Mouse (Mus musculus) heart, embryonic 14.5 days (tissue): ENCODE measurements around the gene Ica1. TPM values are rescaled to one million over a fixed set of nuclear protein-coding genes. Genes with fewer than 3 reads are reported as not detected.

ENCODE experiments used
- ATAC-seq: fragments of 200-750 bp; cut with Nextera tagmentation; 2 replicates; pipeline ENCODE4 v1.8.0; 2017; ENCODE audit warnings: low read depth, moderate TSS enrichment; ENCODE audit not compliant: insufficient number of reproducible peaks, insufficient read depth, low FRiP score
- H3K27ac ChIP-seq, 2 experiments: fragments of 200-500 bp in 1 of 2; fragments of 300-500 bp in 1 of 2; sonication (generic) in 1 of 2; replicated peaks in 1 of 2; 2 replicates each; pipeline ENCODE4 v1.5.1; 2012 to 2014; ENCODE audit warnings: low read depth in 2 of 2, low read length in 2 of 2, control low read depth in 1 of 2, mild to moderate bottlenecking in 1 of 2, mixed read lengths in 1 of 2; ENCODE audit not compliant: control insufficient read depth in 1 of 2, insufficient read depth in 1 of 2
- H3K27me3 ChIP-seq: fragments of 300-500 bp; sonication (generic); 2 replicates; pipeline ENCODE4 v1.6.1; 2014; ENCODE audit warnings: mild to moderate bottlenecking, low read length, control low read depth; ENCODE audit not compliant: control insufficient read depth, insufficient read depth
- H3K36me3 ChIP-seq: fragments of 300-500 bp; sonication (generic); 2 replicates; pipeline ENCODE4 v1.6.1; 2014; ENCODE audit warnings: mild to moderate bottlenecking, control low read depth, low read length, mixed read lengths; ENCODE audit not compliant: control insufficient read depth, insufficient read depth
- H3K4me1 ChIP-seq, 2 experiments: fragments of 200-500 bp in 1 of 2; fragments of 300-500 bp in 1 of 2; sonication (generic) in 1 of 2; 2 replicates each; pipeline ENCODE4 v1.6.1; 2012 to 2014; ENCODE audit warnings: low read length in 2 of 2, control low read depth in 1 of 2, mixed read lengths in 1 of 2; ENCODE audit not compliant: control insufficient read depth in 2 of 2, insufficient read depth in 2 of 2
- H3K4me2 ChIP-seq: fragments of 300-500 bp; sonication (generic); 2 replicates; pipeline ENCODE4 v1.6.1; 2014; ENCODE audit warnings: mild to moderate bottlenecking, low read length
- H3K4me3 ChIP-seq, 2 experiments: fragments of 200-500 bp in 1 of 2; fragments of 300-500 bp in 1 of 2; sonication (generic) in 1 of 2; 2 replicates each; pipeline ENCODE4 v1.5.1; 2012 to 2014; ENCODE audit warnings: low read length in 2 of 2, mild to moderate bottlenecking in 2 of 2, control low read depth in 1 of 2, low read depth in 1 of 2, moderate library complexity in 1 of 2; ENCODE audit not compliant: control insufficient read depth in 1 of 2, insufficient read depth in 1 of 2
- H3K9ac ChIP-seq: fragments of 300-500 bp; sonication (generic); 2 replicates; pipeline ENCODE4 v1.6.1; 2014; ENCODE audit warnings: mild to moderate bottlenecking, low read length
- H3K9me3 ChIP-seq: fragments of 300-500 bp; sonication (generic); 2 replicates; pipeline ENCODE4 v1.6.1; 2016; ENCODE audit warnings: low read length, control low read depth; ENCODE audit not compliant: control insufficient read depth
- WGBS: fragments of 180-500 bp; shearing (Covaris S2); extraction: QIAGEN DNeasy Blood & Tissue Kit; methylation state at CpG from one replicate; pipeline ENCODE4 v1.1.7; 2014; 5-methylcytosine and 5-hydroxymethylcytosine counted together
- polyA plus RNA-seq: library from polyadenylated mRNA; unstranded; fragments of >200 nt; fragmentation: Nextera tagmentation; extraction: Ambion mirVana; gene quantifications from 2 replicates; pipeline ENCODE4 v1.2.1, GENCODE M21; 2014

The Ica1 gene
- polyA plus RNA-seq, 1 experiment from 2014 or later = 29.3 TPM

GRCm38 (mm10) chr6:8716539-8716938, 61.7 kb downstream of the Ica1 start:
- Histone ChIP-seq H3K27me3 (no peaks in the 10 kb centered on the region), H3K27ac (no peak overlapping the region), H3K9ac (no peak overlapping the region), H3K4me1 (no peaks in the 10 kb centered on the region), H3K4me3 (no peak overlapping the region), H3K9me3 (no peaks in the 10 kb centered on the region), H3K36me3 (0 out of 2 replicates have a peak, but pooled peaks cover 4% of the 10 kb centered on the region), H3K4me2 (no peak overlapping the region)
- no peak for ATAC-seq
- WGBS = 93% methylated on average over 2 of the region's 2 CpGs

GRCm38 (mm10) chr6:8711246-8711645, 67.0 kb downstream of the Ica1 start:
- H3K4me3 ChIP-seq = no peak overlapping the region
- no peaks in the 10 kb centered on the region for H3K4me1 ChIP-seq
- H3K4me2 ChIP-seq = no peak overlapping the region
- ATAC-seq = no peak
- no peaks in the 10 kb centered on the region for H3K9me3 ChIP-seq
- H3K27me3 ChIP-seq = no peaks in the 10 kb centered on the region
- H3K27ac ChIP-seq = no peak overlapping the region
- WGBS = 81% methylated on average over 5 of the region's 5 CpGs
- no peak overlapping the region for H3K9ac ChIP-seq
- H3K36me3 ChIP-seq = 0 out of 2 replicates have a peak, but pooled peaks cover 4% of the 10 kb centered on the region

GRCm38 (mm10) chr6:8694636-8695514, 83.4 kb downstream of the Ica1 start:
- H3K4me1 ChIP-seq = peaks cover 0 to 6% of the 10 kb centered on the region in 2 experiments; a peak in 2 of 4 replicates
- no peak overlapping the region for H3K4me3 ChIP-seq
- no peaks in the 10 kb centered on the region for H3K27me3 ChIP-seq
- H3K9me3 ChIP-seq = no peaks in the 10 kb centered on the region
- ATAC-seq = no peak
- no peaks in the 10 kb centered on the region for H3K36me3 ChIP-seq
- no peak overlapping the region for H3K4me2 ChIP-seq
- H3K9ac ChIP-seq = no peak overlapping the region
- no peak overlapping the region for H3K27ac ChIP-seq
- 76% methylated on average over 12 of the region's 12 CpGs for WGBS

- H3K4me3 ChIP-seq = no peak overlapping the region
- H3K27me3 ChIP-seq = no peaks in the 10 kb centered on the region
- no peaks in the 10 kb centered on the region for H3K36me3 ChIP-seq
- H3K4me2 ChIP-seq = no peak overlapping the region
- no peak overlapping the region for H3K9ac ChIP-seq
- no peaks in the 10 kb centered on the region for H3K9me3 ChIP-seq
- WGBS = 45% methylated on average over 10 of the region's 10 CpGs
- no peak for ATAC-seq
- H3K4me1 ChIP-seq = peaks cover 0 to 6% of the 10 kb centered on the region in 2 experiments; a peak in 2 of 4 replicates
- no peak overlapping the region for H3K27ac ChIP-seq
These were observed 84.2 kb downstream of the Ica1 start for GRCm38 (mm10) chr6:8693926-8694635.

- Histone ChIP-seq H3K4me2 (no peak overlapping the region), H3K4me1 (peaks cover 0 to 6% of the 10 kb centered on the region in 2 experiments; a peak in 2 of 4 replicates), H3K9ac (no peak overlapping the region), H3K4me3 (no peak overlapping the region), H3K27ac (no peak overlapping the region), H3K9me3 (no peaks in the 10 kb centered on the region), H3K36me3 (no peaks in the 10 kb centered on the region), H3K27me3 (no peaks in the 10 kb centered on the region)
- ATAC-seq = no peak
- WGBS = 62% methylated on average over 11 of the region's 11 CpGs
These were observed 85.0 kb downstream of the Ica1 start for GRCm38 (mm10) chr6:8693141-8693881.

GRCm38 (mm10) chr6:8691199-8691975, 86.9 kb downstream of the Ica1 start:
- H3K4me1 ChIP-seq = peaks cover 2 to 12% of the 10 kb centered on the region in 2 experiments; a peak in 3 of 4 replicates
- no peak overlapping the region for H3K27ac ChIP-seq

GRCm38 (mm10) chr6:8690441-8690840, 87.8 kb downstream of the Ica1 start:
- Histone ChIP-seq H3K4me2 (no peak overlapping the region), H3K4me3 (no peak overlapping the region), H3K36me3 (no peaks in the 10 kb centered on the region), H3K9me3 (no peaks in the 10 kb centered on the region), H3K4me1 (peaks cover 2 to 14% of the 10 kb centered on the region in 2 experiments; a peak in 3 of 4 replicates), H3K27me3 (no peaks in the 10 kb centered on the region), H3K9ac (no peak overlapping the region), H3K27ac (no peak overlapping the region)
- WGBS = 32% methylated on average over 3 of the region's 3 CpGs
- ATAC-seq = no peak

More at GRCm38 (mm10) chr6:8691199-8691975, 86.9 kb downstream of the Ica1 start:
- 79% methylated on average over 2 of the region's 2 CpGs for WGBS
- Histone ChIP-seq H3K9me3 (no peaks in the 10 kb centered on the region), H3K4me3 (no peak overlapping the region), H3K4me2 (no peak overlapping the region), H3K9ac (no peak overlapping the region), H3K36me3 (no peaks in the 10 kb centered on the region), H3K27me3 (no peaks in the 10 kb centered on the region)
- no peak for ATAC-seq
